Mouse (Mus musculus) forebrain, embryonic 11.5 days (tissue): ENCODE data around the gene Specc1. TPM values are rescaled to one million over a fixed set of nuclear protein-coding genes. Genes with fewer than 3 reads are reported as not detected.

Experiments used
- ATAC-seq: fragments of 200-750 bp; cut with Nextera tagmentation; replicated peaks from 2 replicates; pipeline ENCODE4 v1.8.0; 2017; ENCODE audit warnings: moderate TSS enrichment; ENCODE audit not compliant: low FRiP score
- DNase-seq: peaks from one replicate; pipeline ENCODE4 v3.0.0-alpha.2; 2017; ENCODE audit warnings: low spot score
- H3K27ac ChIP-seq: fragments of 300-500 bp; sonication (generic); 2 replicates; pipeline ENCODE4 v1.5.1; 2014; ENCODE audit warnings: low read depth, low read length
- H3K27me3 ChIP-seq: fragments of 300-500 bp; sonication (generic); 2 replicates; pipeline ENCODE4 v1.6.1; 2014; ENCODE audit warnings: mild to moderate bottlenecking, low read length, mixed read lengths; ENCODE audit not compliant: control insufficient read depth, insufficient read depth
- H3K36me3 ChIP-seq: fragments of 300-500 bp; sonication (generic); 2 replicates; pipeline ENCODE4 v1.6.1; 2014; ENCODE audit warnings: mild to moderate bottlenecking, low read length, moderate library complexity, mixed read lengths; ENCODE audit not compliant: control insufficient read depth, insufficient read depth
- H3K4me1 ChIP-seq: fragments of 300-500 bp; sonication (generic); replicated peaks from 2 replicates; pipeline ENCODE4 v1.6.1; 2014; ENCODE audit warnings: low read length, mixed read lengths; ENCODE audit not compliant: control insufficient read depth, insufficient read depth
- H3K4me2 ChIP-seq: fragments of 300-500 bp; sonication (generic); 2 replicates; pipeline ENCODE4 v1.6.1; 2014; ENCODE audit warnings: low read depth, mild to moderate bottlenecking, low read length, moderate library complexity, mixed read lengths; ENCODE audit not compliant: severe bottlenecking
- H3K4me3 ChIP-seq: fragments of 300-500 bp; sonication (generic); 2 replicates; pipeline ENCODE4 v1.5.1; 2014; ENCODE audit warnings: low read depth, low read length
- H3K9ac ChIP-seq: fragments of 300-500 bp; sonication (generic); 2 replicates; pipeline ENCODE4 v1.6.1; 2014; ENCODE audit warnings: low read length
- H3K9me3 ChIP-seq: fragments of 300-500 bp; sonication (generic); 2 replicates; pipeline ENCODE4 v1.6.1; 2016; ENCODE audit warnings: low read length, mixed read lengths; ENCODE audit not compliant: control insufficient read depth
- WGBS: fragments of 180-500 bp; shearing (Covaris S2); extraction: QIAGEN DNeasy Blood & Tissue Kit; methylation state at CpG from one replicate; pipeline ENCODE4 v1.1.7; 2014; 5-methylcytosine and 5-hydroxymethylcytosine counted together
- polyA plus RNA-seq: library from polyadenylated mRNA; unstranded; fragments of >200 nt; fragmentation: Nextera tagmentation; extraction: Ambion mirVana; gene quantifications from 2 replicates; pipeline ENCODE4 v1.2.1, GENCODE M21; 2014

Specc1 gene
- polyA plus RNA-seq, 1 experiment from 2014 or later: 20.2 TPM

- no peak overlapping the region for H3K4me3 ChIP-seq
- no peak overlapping the region for H3K9ac ChIP-seq
- no peak overlapping the region for H3K4me2 ChIP-seq
- H3K9me3 ChIP-seq: no peaks in the 10 kb centered on the region
- no peaks in the 10 kb centered on the region for H3K27me3 ChIP-seq
- WGBS: 94% methylated on average over 12 of the region's 12 CpGs
- ATAC-seq: no peak
- H3K36me3 ChIP-seq: no peaks in the 10 kb centered on the region; the same call in 1 of the 2 replicates
- no peak overlapping the region for H3K27ac ChIP-seq
- no peak for DNase-seq
- 0 out of 2 replicates have a peak, but pooled peaks cover 2% of the 10 kb centered on the region for H3K4me1 ChIP-seq
Observed at GRCm38 (mm10) chr11:62213384-62213989, 256.9 kb downstream of the Specc1 start.

- Histone ChIP-seq H3K27me3 (no peaks in the 10 kb centered on the region), H3K27ac (no peak overlapping the region), H3K4me2 (no peak overlapping the region), H3K36me3 (no peaks in the 10 kb centered on the region; the same call in 1 of the 2 replicates), H3K4me3 (no peak overlapping the region), H3K4me1 (0 out of 2 replicates have a peak, but pooled peaks cover 2% of the 10 kb centered on the region), H3K9me3 (no peaks in the 10 kb centered on the region), H3K9ac (no peak overlapping the region)
- no peak for ATAC-seq
- DNase-seq: no peak
- 68% methylated on average over 2 of the region's 2 CpGs for WGBS
Observed at GRCm38 (mm10) chr11:62215107-62215506, 258.5 kb downstream of the Specc1 start.

GRCm38 (mm10) chr11:62217751-62218150 lies 261.2 kb downstream of the Specc1 start:
- 0 out of 2 replicates have a peak, but pooled peaks cover 2% of the 10 kb centered on the region for H3K4me1 ChIP-seq
- DNase-seq: no peak
- no peak for ATAC-seq
- no peaks in the 10 kb centered on the region for H3K27me3 ChIP-seq
- no peak overlapping the region for H3K4me3 ChIP-seq
- H3K9ac ChIP-seq: no peak overlapping the region
- WGBS: 66% methylated on average over 6 of the region's 6 CpGs
- H3K36me3 ChIP-seq: no peaks in the 10 kb centered on the region
- H3K9me3 ChIP-seq: no peaks in the 10 kb centered on the region
- no peak overlapping the region for H3K27ac ChIP-seq
- H3K4me2 ChIP-seq: no peak overlapping the region

- DNase-seq (no peak), ATAC-seq (no peak)
- Histone ChIP-seq H3K27ac (no peak overlapping the region), H3K4me1 (0 out of 2 replicates have a peak, but pooled peaks cover 2% of the 10 kb centered on the region), H3K4me2 (no peak overlapping the region), H3K9me3 (no peaks in the 10 kb centered on the region), H3K27me3 (no peaks in the 10 kb centered on the region), H3K9ac (no peak overlapping the region), H3K4me3 (no peak overlapping the region), H3K36me3 (no peaks in the 10 kb centered on the region)
- WGBS: 83% methylated on average over 7 of the region's 7 CpGs
Observed at GRCm38 (mm10) chr11:62220756-62221510, 264.4 kb downstream of the Specc1 start.

GRCm38 (mm10) chr11:62223416-62223815 lies 266.9 kb downstream of the Specc1 start:
- no peak overlapping the region for H3K27ac ChIP-seq
- H3K4me3 ChIP-seq: no peak overlapping the region
- H3K9me3 ChIP-seq: no peaks in the 10 kb centered on the region
- H3K36me3 ChIP-seq: no peaks in the 10 kb centered on the region
- ATAC-seq: no peak
- no peak overlapping the region for H3K4me2 ChIP-seq
- no peaks in the 10 kb centered on the region for H3K4me1 ChIP-seq
- no peak for DNase-seq
- no peaks in the 10 kb centered on the region for H3K27me3 ChIP-seq
- whole genome bisulfite sequencing: 87% methylated on average over 5 of the region's 5 CpGs
- no peak overlapping the region for H3K9ac ChIP-seq

GRCm38 (mm10) chr11:62223962-62224361 lies 267.4 kb downstream of the Specc1 start:
- Histone ChIP-seq H3K9ac (no peak overlapping the region), H3K27me3 (no peaks in the 10 kb centered on the region), H3K4me2 (no peak overlapping the region), H3K27ac (no peak overlapping the region), H3K4me3 (no peak overlapping the region), H3K4me1 (no peaks in the 10 kb centered on the region), H3K36me3 (no peaks in the 10 kb centered on the region), H3K9me3 (no peaks in the 10 kb centered on the region)
- ATAC-seq (no peak), DNase-seq (no peak)
- WGBS: 95% methylated on average over 7 of the region's 7 CpGs

- no peaks in the 10 kb centered on the region for H3K9me3 ChIP-seq
- no peak overlapping the region for H3K4me3 ChIP-seq
- ATAC-seq (no peak), DNase-seq (no peak)
- 82% methylated on average over 4 of the region's 4 CpGs for whole genome bisulfite sequencing
- no peak overlapping the region for H3K27ac ChIP-seq
- H3K4me2 ChIP-seq: no peak overlapping the region
- no peaks in the 10 kb centered on the region for H3K4me1 ChIP-seq
- H3K36me3 ChIP-seq: no peaks in the 10 kb centered on the region
- H3K27me3 ChIP-seq: no peaks in the 10 kb centered on the region
- no peak overlapping the region for H3K9ac ChIP-seq
Observed at GRCm38 (mm10) chr11:62224797-62225196, 268.2 kb downstream of the Specc1 start.

GRCm38 (mm10) chr11:62240631-62241261 lies 284.2 kb downstream of the Specc1 start:
- no peak overlapping the region for H3K27ac ChIP-seq
- 77% methylated on average over 12 of the region's 12 CpGs for WGBS
- no peak for ATAC-seq

More at GRCm38 (mm10) chr11:62240631-62241261, 284.2 kb downstream of the Specc1 start:
- no peaks in the 10 kb centered on the region for H3K4me1 ChIP-seq
- H3K27me3 ChIP-seq: no peaks in the 10 kb centered on the region
- no peak overlapping the region for H3K9ac ChIP-seq
- DNase-seq: no peak
- no peak overlapping the region for H3K4me2 ChIP-seq
- H3K9me3 ChIP-seq: no peaks in the 10 kb centered on the region; the same call in 1 of the 2 replicates
- H3K4me3 ChIP-seq: no peak overlapping the region
- no peaks in the 10 kb centered on the region for H3K36me3 ChIP-seq
